Mouse (Mus musculus) regulatory T cell (primary cell): ENCODE measurements at regions not wholly inside any gene's neighbourhood (a gene's known extent, or its start where the extent isn't known, plus 50 kb on each side); places are given as distances from the start of the nearest gene placed in this dataset.
"Not testable (repeated sequence)": the region's sequence is repeated elsewhere in the genome, so short reads cannot be mapped to it uniquely, and the experiment has no call there.

ENCODE experiments used
- in situ Hi-C: fragments of 300-600 bp; cut with MboI, MseI; formaldehyde crosslinking; loops from one replicate; pipeline ENCODE4 v1.15.1; 2025; ENCODE audit warnings: high pct_unique_total_duplicates

DNA sequence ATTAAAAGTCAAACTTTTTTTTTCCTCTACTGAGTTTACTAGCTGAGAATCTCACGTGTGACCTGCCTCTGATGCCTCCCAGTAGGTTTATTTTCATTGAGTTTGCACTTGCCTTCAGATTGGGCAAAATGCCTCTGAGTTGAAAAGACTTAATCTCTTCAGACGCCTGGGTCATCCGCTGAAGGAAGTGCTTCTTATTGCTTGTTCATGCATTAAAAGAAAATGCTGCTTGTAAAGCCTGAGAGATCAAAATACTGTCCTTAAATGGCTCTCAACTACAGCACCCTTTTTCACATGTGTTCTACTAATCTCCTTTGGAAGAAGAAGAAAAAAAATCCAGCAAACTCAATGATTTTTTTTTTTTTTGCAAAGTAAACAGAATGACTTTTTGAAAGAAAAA lies 351.5 kb downstream of the Kcnh5 start:
- in situ Hi-C loops = no loop called here

DNA sequence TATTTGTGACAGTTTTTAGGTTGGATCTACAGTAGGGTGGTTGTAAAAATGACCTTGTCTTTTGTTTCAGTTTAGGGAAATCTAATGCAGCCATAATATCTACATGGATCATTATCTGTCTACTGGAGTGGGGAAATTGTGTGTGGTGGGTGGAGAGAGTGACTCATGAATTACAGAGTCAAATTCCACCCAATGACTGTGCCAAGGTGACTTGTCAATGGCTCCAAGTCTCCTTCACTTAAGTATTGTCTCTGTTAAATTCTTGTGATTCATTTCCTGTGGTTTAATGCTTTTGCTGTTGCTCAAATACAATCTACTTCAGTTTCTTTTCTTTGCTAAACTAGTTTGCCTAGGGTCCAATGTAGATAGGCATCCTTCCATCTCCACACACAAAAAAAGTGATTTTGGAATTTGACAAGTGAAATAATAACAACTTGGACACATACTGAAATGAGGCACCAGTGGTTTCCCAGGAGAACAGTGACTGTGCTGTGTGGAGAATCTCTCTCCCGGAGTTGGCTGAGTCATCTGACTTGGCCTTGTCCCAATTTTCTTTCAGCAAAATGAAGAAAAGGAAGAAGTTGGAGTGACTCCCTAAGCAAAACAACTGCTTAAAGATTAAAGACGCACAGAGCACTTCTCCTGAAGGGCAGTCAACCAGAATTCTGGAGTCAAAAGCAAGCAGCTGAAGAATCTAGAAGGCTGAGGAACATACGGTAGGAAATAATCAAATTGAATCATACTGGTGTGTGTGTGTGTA lies 352.2 kb downstream of the Kcnh5 start:
- in situ Hi-C loops = no loop called here

- in situ Hi-C loops = not testable (repeated sequence)
These were observed 361.0 kb downstream of the Kcnh5 start for GRCm38 (mm10) chr12:74816181-74816580.

DNA sequence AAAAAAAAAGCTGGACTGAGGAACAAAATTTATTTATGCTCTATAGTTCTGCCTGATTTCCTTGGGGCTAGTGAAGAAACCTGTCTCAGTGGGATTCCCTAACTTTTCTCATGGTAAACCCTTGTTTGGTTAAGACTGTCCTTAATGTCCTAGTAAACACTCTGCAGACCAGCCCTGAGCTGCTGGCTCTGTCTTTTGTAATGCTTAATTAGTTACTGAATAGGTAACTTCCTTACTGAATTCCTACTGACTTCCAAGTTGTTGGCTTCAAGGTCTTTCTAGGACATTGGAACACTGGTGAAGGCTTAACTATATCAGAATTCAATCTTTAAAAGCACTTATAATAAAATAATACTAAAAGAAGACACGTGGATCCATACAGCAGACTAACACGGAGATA lies 368.6 kb downstream of the Kcnh5 start:
- in situ Hi-C loops = not testable (repeated sequence)

DNA sequence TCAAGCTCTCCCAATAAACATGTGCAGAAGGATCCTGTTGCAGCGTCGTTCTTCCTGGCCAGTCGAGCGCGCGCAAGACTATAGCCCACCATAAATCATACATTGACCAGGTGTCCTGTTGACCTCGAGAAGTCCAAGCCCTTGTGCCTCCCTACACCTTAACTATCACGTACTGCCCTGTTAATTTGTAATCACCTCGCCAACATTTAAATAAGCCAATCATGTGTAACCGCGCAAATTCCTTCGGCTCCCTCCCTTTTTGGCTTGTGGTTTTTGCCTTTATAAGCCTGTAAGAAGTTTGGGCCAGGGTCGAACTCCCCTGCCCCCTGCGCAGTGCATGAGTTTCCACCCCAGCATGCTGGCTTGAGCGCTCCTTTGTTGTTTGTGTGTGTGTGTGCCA lies 369.2 kb downstream of the Kcnh5 start:
- in situ Hi-C loops = not testable (repeated sequence)

GRCm38 (mm10) chr12:74803740-74804512 lies 373.2 kb downstream of the Kcnh5 start:
- in situ Hi-C loops = no loop called here

DNA sequence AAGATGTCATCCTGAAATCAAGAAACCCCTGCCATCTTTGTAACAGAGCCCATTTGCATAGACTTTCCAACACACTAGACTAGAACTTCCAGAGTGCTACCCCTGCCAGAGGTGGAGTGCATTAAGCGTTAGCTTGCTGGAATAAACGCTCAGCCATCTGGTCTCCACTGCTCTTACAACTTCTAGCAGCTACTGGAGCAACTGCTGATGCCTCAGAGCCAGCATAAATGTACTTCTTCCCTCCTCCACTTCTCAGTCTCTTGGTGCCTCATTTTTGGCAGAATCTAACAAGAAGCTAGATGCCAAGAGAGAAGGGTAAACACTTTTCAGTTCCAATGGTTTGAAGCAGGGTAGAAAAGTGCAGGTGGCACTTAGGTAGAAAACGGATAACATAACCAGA lies 385.1 kb downstream of the Kcnh5 start:
- in situ Hi-C loops = no loop called here

DNA sequence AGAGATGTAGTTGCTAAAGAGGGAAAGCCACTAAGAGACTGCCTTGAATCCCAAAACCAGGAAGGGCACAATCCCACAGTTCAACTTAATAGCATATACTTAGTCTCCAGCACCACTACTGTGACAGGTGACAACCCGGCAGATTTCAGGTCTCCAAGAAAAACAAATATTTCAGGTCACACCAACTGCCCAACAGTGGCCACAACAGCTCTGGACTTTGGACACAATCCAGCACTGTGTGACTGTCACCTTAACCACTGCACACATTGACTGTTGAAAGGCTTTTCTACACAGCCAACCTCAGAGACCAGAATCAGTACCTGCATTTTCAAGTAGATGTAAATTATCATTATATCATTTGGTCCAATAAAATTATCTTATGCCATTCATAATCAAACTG lies 414.8 kb downstream of the Kcnh5 start:
- in situ Hi-C loops = no loop called here

DNA sequence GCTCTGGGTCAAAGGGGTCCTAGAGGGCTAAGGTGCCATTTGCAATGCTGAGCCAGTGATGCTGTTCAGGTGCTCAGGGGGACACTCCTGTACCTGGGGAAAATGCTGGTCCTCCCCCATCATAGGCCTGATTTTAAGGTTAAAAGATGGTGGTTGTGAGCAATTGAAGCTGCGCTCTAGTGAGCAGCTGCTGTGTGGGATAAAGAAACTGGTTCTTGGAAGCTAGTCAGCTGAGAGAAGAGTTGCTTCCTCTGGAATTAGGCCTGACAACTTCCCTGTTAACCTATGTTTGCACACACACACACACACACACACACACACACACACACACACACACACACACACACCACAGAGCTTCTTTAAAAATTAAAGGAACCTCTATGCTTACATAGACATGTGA lies 428.9 kb upstream of the Gm11042 start:
- in situ Hi-C loops = no loop called here

- in situ Hi-C loops = no loop called here
These were observed 412.7 kb upstream of the Gm11042 start for GRCm38 (mm10) chr12:74728866-74729265.

GRCm38 (mm10) chr12:74679149-74679548 lies 363.0 kb upstream of the Gm11042 start:
- in situ Hi-C loops = no loop called here

DNA sequence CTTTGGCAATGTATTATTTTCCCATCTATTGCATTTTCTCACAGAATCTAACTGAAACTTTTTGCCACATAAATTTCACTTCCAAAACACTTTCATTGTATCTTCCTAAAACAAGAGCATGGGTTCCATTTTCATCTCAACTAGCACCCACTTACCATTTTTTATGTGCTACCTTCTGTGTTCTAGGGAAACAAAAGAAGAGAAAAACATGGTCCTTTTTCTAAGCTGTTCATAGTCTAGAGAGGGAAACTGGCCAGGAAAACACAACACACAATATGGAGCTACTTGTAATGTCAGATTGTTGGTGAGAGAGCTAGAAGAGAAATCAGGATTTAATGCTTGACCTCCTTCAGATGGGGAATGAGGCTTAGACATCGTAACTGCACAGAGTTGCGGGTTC lies 361.6 kb upstream of the Gm11042 start:
- in situ Hi-C loops = no loop called here

DNA sequence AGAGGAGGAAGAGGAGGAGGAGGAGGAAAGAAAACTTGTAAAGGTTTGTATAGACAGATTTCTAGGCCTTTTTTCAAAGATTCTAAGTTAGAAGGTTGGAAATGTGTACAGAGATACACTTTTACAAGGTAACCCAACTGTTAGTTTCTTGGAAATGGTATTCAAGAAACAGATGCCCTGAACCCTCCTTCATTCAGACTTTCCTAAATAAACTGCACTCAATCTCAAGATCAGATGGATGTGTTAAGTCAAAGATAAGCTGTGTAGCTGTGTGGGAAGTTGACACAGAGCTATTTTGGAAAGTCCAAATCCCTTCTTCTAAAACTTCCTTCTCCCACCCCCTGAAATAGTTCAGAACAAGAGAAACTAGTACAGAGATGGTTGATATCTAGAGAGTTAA lies 342.2 kb upstream of the Gm11042 start:
- in situ Hi-C loops = no loop called here

- in situ Hi-C loops = no loop called here
These were observed 340.9 kb upstream of the Gm11042 start for GRCm38 (mm10) chr12:74657036-74657648.

DNA sequence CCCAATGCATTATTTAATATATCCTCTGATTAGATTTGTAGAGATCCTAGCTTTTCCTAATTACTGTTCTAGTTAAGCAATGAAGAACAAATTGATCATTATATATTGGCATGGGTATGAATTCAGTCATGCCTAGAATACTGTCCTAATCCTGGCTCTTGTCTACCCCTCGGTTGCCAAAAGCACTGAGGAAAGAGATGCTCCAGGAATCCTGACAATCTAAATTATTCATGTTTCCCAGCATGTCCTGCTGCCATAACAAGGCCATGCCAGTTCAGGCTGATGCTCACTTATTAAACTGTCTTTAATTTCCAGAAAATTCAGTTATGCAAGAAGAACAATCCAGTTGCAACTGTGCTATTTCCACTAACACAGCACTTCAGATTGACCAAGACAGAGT lies 335.1 kb upstream of the Gm11042 start:
- in situ Hi-C loops = no loop called here

GRCm38 (mm10) chr12:74632827-74633226 lies 316.6 kb upstream of the Gm11042 start:
- in situ Hi-C loops = no loop called here

GRCm38 (mm10) chr12:74595208-74595607 lies 279.0 kb upstream of the Gm11042 start:
- in situ Hi-C loops = loop anchor here (10.0 kb wide), 1 partner anchor 1300 kb away; no protein-coding TSS in a partner anchor

- in situ Hi-C loops = no loop called here
These were observed 238.4 kb upstream of the Gm11042 start for GRCm38 (mm10) chr12:74554599-74554998.

DNA sequence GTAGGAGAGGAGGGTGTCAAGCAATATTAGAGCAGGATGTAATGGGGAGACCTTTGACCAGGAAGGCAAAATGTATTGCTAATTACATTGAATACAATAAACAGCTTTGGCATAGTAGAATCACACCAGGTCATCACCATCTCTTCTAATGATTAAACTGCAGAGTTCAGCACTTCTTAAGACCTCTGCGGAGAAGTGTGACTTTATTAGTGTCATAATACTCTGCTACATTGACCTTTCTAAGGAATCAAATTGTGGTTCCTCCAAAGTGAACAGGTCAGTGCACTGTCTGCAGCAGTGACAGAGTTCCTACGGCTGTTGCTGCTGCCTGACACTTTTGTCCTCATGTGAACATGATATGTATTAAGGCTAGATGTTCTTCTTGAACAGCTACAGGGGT lies 228.0 kb upstream of the Gm11042 start:
- in situ Hi-C loops = no loop called here

DNA sequence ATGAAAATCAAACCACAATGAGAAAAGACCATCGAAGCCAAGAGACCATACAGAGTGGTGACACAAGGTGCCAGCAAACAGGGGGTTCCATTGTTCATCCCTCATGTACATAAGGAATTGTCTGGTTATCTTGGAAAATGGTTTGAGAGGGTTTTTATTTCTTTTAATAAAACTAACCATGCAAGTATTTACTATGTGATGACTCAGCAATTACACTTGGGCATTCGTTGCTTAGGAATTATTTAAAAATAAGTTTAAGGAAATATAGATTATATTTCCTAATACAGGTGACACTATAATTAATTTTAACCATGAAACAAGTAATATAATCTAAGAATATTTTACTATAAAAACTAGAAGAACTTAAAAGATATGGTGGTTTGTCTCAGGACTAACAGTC lies 218.7 kb upstream of the Gm11042 start:
- in situ Hi-C loops = no loop called here

- in situ Hi-C loops = no loop called here
These were observed 212.9 kb upstream of the Gm11042 start for GRCm38 (mm10) chr12:74528983-74529566.

DNA sequence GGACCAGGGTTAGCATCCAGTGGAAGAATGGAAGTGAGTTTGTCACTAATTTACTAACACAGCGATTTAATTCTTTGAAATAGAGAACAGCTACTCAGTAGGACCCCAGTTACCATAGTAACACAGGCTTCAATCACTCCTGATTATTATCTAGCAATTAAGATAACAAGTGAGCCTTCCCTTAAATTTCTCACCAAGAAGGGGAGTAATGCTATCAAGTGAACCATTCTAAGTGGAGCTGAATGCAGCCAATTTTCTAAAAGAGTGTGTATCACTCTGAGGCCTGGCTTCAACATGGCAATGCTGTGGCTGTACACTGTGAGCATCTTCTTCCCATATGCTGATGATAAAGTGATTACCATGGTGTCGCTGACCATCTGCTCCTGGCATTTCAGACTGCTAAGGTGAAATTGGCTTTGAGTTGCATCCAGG lies 211.0 kb upstream of the Gm11042 start:
- in situ Hi-C loops = no loop called here
